Mouse (Mus musculus) adrenal gland, adult 18-20 months (tissue): Measurements from ENCODE around the gene Tmem38a. TPM values are rescaled to one million over a fixed set of nuclear protein-coding genes. Genes with fewer than 3 reads are reported as not detected.

Source experiments
- DNase-seq, 2 experiments: peaks; one replicate each; pipeline ENCODE4 v3.0.0; 2021 to 2022; ENCODE audit warnings: low spot score in 2 of 2
- long read RNA-seq, 2 experiments: library from polyadenylated mRNA; stranded (forward); transcript quantifications; one replicate each; pipeline ENCODE4 v2.0.0; 2021
- total RNA-seq, 2 experiments: library from RNA; stranded (reverse); gene quantifications; 1 replicate in 1 of 2; 2 replicates in 1 of 2; pipeline ENCODE4 v1.2.3; 2021

The Tmem38a gene
- 1 to 10 TPM; 7.6 to 7.8 TPM for total RNA-seq
- long read RNA-seq, experiment 1, transcript Tmem38a-201 (6 exons, 2,124 nt), result major isoform, 7 of 10 reads
- long read RNA-seq, experiment 1, partial matches to known transcripts, result 0 of 10 reads
- long read RNA-seq, experiment 1, other reads (novel, unspliced or antisense), result 2 of 10 reads
- long read RNA-seq, experiment 2, transcript Tmem38a-201 (6 exons, 2,124 nt), result major isoform, 17 of 27 reads
- long read RNA-seq, experiment 2, partial matches to known transcripts, result 6 of 27 reads
- long read RNA-seq, experiment 2, other reads (novel, unspliced or antisense), result 2 of 27 reads

DNA sequence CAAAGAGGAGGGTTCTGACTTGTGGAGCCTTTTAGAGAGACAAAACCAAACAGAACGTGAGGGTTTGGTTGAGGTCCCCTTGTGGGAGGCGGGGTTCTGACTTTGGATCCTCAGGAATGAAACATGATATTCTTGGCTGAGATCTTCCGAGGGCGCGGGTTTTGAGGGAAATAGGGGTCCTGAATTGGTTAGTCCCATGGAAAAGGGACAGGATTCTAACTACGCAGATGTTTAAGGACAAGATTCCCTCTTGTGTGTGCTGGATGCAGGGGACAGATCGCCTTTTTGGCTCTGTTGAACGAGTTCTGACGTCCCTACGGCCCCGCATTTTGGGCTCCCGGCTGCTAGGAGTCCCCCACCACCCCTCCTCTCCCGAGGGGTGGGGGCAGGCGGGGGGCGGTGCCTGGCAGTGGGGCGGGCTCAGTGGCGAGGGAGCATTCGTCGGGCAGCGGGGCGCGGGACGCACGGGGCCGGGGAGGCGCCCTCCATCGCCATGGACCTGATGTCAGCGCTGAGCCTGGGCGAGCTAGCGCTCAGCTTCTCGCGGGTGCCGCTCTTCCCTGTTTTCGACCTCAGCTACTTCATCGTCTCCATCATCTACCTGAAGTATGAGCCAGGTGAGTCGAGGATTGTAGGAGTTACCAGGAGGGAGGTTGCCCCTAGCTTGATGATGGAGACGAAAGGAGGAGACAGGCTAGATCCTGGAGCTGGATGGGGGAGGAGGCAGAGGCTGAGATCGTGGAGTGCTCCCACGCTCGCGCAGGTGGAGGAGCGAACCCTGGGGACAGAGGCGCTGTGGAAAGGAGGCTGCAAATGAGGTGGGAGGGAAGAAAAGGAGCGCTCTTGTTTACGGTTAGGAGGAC, at the start of gene Tmem38a:
Gene Tmem38a (plus strand): TSS at position 445 of the 863 bp plus-strand sequence.
- DNase-seq, result peak; percentile 72 to 78

DNA sequence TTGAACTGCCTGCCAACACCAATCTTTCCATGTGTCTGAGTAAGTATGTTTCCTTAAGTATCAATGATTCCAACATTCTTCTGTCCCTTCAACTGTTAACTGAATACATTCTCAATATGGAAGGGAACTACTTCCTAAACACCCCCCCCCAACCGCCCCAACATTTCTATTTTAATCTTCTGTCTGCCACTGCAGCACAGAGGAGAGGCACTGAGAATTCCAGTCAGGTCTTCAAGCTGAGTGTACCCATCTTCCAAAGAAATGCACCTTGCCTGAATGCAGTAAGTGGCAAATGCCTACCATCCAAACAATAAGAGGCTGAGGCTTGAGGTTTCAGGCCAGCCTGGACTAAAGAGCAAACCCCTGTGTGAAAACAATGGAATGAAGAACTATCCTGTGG, 39.8 kb upstream of the Tmem38a start:
- no peak for DNase-seq

DNA sequence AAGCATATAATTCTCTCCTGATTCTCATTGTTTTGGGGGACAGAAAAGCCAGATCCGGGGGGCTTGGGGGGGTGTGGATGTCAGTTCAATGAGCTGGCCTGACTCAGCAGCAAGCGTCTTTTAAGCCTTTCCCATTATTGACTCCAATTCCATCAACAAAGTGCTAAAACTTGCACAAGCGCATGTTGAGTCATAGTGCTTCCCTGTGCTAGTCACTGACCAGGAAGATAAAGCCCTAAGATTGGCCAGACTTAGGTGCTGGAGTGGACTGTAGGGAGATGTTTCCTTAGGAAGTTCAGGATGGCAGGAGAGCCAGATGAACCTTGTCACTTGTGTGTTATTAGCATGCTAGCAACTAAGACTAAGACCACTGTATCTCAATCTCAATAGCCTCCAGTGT, 37.0 kb upstream of the Tmem38a start:
- no peak for DNase-seq

DNA sequence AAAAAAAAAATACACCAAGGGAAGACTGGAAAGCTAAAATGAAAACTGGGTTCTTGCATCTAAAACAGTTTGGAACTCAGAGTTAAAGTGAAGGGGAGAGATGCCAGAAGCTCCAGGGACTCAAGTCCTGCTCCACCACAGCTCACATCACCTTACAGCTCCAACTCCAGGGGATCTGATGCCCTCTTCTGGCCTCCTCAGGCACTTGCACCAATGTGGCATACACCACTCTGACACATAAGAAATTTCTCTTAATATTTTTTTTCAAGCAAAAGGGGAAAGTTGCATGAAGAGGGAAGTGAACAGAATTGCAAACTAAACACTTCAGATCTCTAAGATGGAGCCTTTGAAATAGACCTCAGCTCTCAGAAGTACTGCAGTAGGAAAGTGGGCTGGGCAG, 32.6 kb upstream of the Tmem38a start:
- DNase-seq, result no peak

DNA sequence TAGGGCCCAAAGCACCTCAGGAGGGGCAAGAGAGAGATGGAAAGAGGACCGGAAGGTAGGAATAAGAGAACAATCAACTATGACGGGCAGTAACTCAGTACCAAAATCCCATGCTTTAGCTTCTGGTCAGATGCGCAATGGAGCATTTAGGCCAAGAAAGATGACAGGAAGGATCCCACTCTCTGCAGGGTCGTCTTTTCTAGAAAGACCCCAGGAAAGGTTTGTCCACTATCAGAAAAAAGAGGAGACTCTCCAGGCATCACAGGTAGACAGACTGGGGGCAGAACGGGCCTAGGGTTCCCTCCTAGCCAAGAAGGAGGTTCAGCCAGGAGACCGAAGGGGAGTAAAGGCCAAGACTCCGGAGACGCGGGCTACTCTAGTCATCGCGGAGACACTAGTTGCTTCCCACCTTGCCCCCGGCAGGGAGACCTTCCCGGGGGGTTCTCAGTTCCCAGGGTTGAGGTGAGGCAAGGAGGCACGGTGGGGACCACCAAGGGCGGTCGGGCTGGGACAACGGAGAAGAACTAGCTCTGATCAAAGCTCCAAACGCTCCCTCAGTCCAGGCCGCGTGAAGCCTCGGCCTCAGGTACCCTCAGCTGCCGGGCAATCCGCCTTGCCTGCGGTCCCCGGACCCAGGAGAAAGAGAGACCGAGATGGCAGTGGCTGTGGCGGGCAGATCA, 24.6 kb upstream of the Tmem38a start:
- peak in 1 of 2 experiments; percentile 31 for DNase-seq

GRCm38 (mm10) chr8:72547802-72548643, 23.8 kb upstream of the Tmem38a start, which contains the start of gene Med26:
Gene Med26 (minus strand): TSS chr8:72548270.
- peak; percentile 93 to 95 for DNase-seq

DNA sequence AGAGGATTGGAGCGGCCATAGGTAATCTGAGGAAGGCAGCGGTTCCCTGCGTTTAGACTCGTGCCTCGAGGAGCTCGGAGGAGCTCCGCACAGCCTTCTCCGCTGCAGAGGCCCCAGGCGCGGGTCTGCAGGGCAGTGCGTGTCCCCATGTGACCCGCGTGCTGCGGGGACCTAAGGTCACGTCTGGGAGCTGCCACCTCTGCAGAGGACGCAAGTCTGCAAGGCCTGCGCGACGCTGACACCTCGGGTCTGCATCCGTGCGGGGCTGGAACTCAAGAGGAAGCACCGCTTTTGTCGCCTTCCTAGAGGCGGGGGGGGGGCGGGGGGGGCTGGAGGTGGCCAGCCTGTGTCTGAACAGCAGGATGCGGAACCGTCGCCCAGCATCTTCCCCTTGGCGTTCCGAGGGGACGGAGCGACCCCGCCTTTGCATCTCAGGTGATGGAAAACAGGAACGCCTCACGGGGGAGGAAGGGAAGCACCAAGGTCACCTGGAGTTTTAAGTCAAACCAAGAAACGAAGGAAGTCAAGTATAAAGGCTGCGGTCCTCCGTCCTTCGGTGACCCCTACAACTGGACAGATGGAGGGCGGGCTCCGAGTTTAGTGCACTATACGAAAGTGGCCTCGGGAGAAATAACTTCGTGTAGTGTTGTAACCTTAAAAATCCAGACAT, 23.1 kb upstream of the Tmem38a start:
- peak; percentile 18 to 62 for DNase-seq

- DNase-seq, result no peak
Observed at GRCm38 (mm10) chr8:72549314-72549892, 22.5 kb upstream of the Tmem38a start.

DNA sequence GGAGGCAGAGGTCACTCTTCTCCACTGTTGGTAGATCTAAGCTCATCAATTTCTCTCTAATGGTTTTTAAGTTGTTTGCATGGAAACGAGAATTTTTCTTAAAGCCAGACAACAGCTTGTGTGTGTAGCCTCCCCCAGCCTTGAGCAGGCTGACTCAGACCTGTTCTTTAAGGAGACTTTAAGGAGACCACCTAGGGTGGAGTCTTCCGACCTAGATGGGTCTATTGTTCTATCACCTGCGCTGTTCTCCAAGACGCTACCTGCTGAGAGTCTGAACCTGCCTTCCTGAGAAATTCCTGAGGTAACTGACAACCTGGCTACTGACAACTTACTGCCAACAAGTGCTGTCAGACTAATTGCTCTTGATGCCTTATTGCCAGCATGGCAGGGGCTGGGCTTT, 16.1 kb upstream of the Tmem38a start:
- no peak for DNase-seq

DNA sequence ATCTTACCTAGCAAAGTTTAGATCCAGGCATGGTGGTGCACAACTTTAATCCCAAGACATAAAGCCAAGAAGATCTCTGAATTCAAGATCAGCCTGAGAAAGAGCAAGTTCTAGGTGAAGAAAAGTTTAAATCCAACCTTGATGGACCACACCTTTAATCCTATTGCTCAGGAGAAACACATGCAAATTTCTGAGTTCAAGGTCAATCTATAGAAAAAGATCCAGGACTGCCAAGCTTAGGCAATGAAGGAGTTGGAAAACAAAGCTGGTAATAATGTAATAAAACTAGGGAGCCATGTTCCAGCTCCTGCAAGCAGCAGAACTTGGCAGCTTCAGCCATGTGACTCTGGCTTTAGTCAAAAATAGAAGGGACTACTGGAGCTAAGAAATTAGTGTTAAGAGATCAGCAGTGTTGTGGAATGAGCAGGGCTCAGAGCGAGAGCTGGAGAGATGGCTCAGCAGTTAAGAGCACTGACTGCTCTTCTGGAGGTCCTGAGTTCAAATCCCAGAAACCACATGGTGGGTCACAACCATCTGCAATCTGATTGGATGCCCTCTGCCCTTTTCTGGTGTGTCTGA, 10.7 kb upstream of the Tmem38a start:
- no peak for DNase-seq

- no peak for DNase-seq
Observed at GRCm38 (mm10) chr8:72565970-72566369, 5.9 kb upstream of the Tmem38a start.

GRCm38 (mm10) chr8:72570633-72571610, 933 bp upstream of the Tmem38a start, which contains the start of gene Smim7:
Gene Smim7 (minus strand): TSS chr8:72571088.
- peak; percentile 95 to 96 for DNase-seq

- DNase-seq, result no peak
Observed at GRCm38 (mm10) chr8:72572507-72572906, 652 bp downstream of the Tmem38a start.

- DNase-seq, result no peak
Observed at GRCm38 (mm10) chr8:72573450-72573849, 1.6 kb downstream of the Tmem38a start.

- no peak for DNase-seq
Observed at GRCm38 (mm10) chr8:72575915-72576314, 4.1 kb downstream of the Tmem38a start.

- DNase-seq, result no peak
Observed at GRCm38 (mm10) chr8:72577266-72577665, 5.4 kb downstream of the Tmem38a start.

GRCm38 (mm10) chr8:72577941-72578340, 6.1 kb downstream of the Tmem38a start:
- no peak for DNase-seq

DNA sequence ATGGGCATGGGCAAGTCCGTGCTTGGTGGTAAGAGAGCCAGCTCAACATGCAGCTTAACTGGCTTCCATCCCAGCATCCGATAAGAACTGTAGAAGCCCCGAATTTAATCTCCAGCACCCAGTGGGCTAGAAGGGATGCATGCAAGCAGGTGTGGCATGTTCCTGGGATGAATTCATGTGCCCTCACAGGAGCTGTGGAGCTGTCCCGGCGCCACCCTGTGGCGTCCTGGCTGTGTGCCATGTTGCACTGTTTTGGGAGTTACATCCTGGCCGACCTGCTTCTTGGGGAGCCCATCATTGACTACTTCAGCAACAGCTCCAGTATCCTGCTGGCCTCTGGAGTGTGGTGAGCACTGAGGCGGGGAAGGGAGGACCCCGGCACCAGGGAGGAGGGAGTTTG, 7.5 kb downstream of the Tmem38a start:
- DNase-seq, result no peak
